Mouse (Mus musculus): ENCODE results near the gene Metap2.

GRCm38 (mm10) chr10:93830931-93831729, 65.8 kb downstream of the Metap2 start, which contains the start of gene Usp44:
- TF ChIP-seq CTCF (IDR thresholded peaks at IDR 0.05; ENCODE audit: extremely low read depth, insufficient read length, insufficient replicate concordance, low read depth, low read length) (no peak), POLR2A (IDR thresholded peaks at IDR 0.05; ENCODE audit: low read depth, low read length) (no peak)
